Comparison of ENCODE assay signal across 8 mouse cellular contexts in genomic region chr3:51561109-51561992, GRCm38 (mm10). TPM values are rescaled to one million over a fixed set of nuclear protein-coding genes. Genes with fewer than 3 reads are reported as not detected.
DNase-seq lines count a peak whose midpoint lies in the region; ATAC-seq and TF ChIP-seq lines count a peak whose summit lies in the region.

No protein-coding gene starts in this region.

- no peak overlapping the region for H3K27ac ChIP-seq in ES-E14 (ENCODE audit: insufficient read depth, low read depth, low read length, poor library complexity, severe bottlenecking)
- peak overlapping the region; percentile 96 for H3K27ac ChIP-seq in forebrain, embryonic 12.5 days
- peak overlapping the region; percentile 99 for H3K27ac ChIP-seq in layer of hippocampus, adult 2 months
- H3K27ac ChIP-seq in lung, embryonic 15.5 days: peak overlapping the region; percentile 92
- peak overlapping the region; percentile 97 for H3K27ac ChIP-seq in olfactory bulb, adult 2 months (ENCODE audit: insufficient read depth, low read depth, low read length)

- H3K27me3 ChIP-seq in forebrain, embryonic 12.5 days: peaks cover 8% of the 10 kb centered on the region
- H3K27me3 ChIP-seq in lung, embryonic 15.5 days: no peaks in the 10 kb centered on the region

- no peaks in the 10 kb centered on the region for H3K9me3 ChIP-seq in ES-E14 (ENCODE audit: control insufficient read depth, insufficient read depth, low read depth, low read length)
- no peaks in the 10 kb centered on the region for H3K9me3 ChIP-seq in forebrain, embryonic 12.5 days
- H3K9me3 ChIP-seq in lung, embryonic 15.5 days: no peaks in the 10 kb centered on the region

- in situ Hi-C loops in ES-E14 (cut with MboI; ENCODE audit: low sequenced_read_pairs in 2 of 2, unreplicated experiment in 2 of 2): no loop called here

- under 1% methylated on average over 32 of the region's 32 CpGs for WGBS in forebrain, embryonic 12.5 days
- under 1% methylated on average over 32 of the region's 32 CpGs for WGBS in lung, embryonic 15.5 days
- WGBS in olfactory bulb, adult 2 months: under 1% methylated on average over 32 of the region's 32 CpGs

- peak overlapping the region; percentile 95 for H3K4me2 ChIP-seq in forebrain, embryonic 12.5 days
- H3K4me2 ChIP-seq in lung, embryonic 15.5 days: peak overlapping the region; percentile 98

- no peaks in the 10 kb centered on the region for H3K36me3 ChIP-seq in ES-E14 (ENCODE audit: control insufficient read depth, insufficient read depth, low read length, poor library complexity, severe bottlenecking)
- H3K36me3 ChIP-seq in forebrain, embryonic 12.5 days (replicated peaks): no peaks in the 10 kb centered on the region
- H3K36me3 ChIP-seq in lung, embryonic 15.5 days: no peaks in the 10 kb centered on the region

- H3K4me1 ChIP-seq in ES-E14 (ENCODE audit: control insufficient read depth in 2 of 2, insufficient read depth in 2 of 2, low read length in 2 of 2, poor library complexity in 1 of 2): peaks cover 0 to 4% of the 10 kb centered on the region in 2 experiments; a peak in 2 of 4 replicates
- peaks cover 26% of the 10 kb centered on the region for H3K4me1 ChIP-seq in forebrain, embryonic 12.5 days
- peaks cover 14% of the 10 kb centered on the region for H3K4me1 ChIP-seq in lung, embryonic 15.5 days
- H3K4me1 ChIP-seq in olfactory bulb, adult 2 months (ENCODE audit: control insufficient read depth, insufficient read depth, low read length): peaks cover 14% of the 10 kb centered on the region

- no peak for TF ChIP-seq POLR2A in olfactory bulb, adult 2 months (IDR thresholded peaks at IDR 0.05; ENCODE audit: insufficient read depth, low read depth, low read length)

- peak; percentile 38 for DNase-seq in ES-E14 (ENCODE audit: low read depth, low spot score)
- DNase-seq in c-Kit-positive CD71-positive TER-119-negative erythroid progenitor cells, embryonic 14.5 days (ENCODE audit: low read depth): peak; percentile 42
- peak; percentile 24 for DNase-seq in heart, postnatal 25 days (ENCODE audit: low spot score)
- DNase-seq in layer of hippocampus, adult 2 months (ENCODE audit: low spot score in 2 of 2): peak; percentile 34 to 52
- DNase-seq in thymus, postnatal 14 days: peak; percentile 71

- intact Hi-C loops in heart, postnatal 25 days (cut with DNase I): no loop called here

- peak; percentile 66 for TF ChIP-seq CTCF in layer of hippocampus, adult 2 months (conservative IDR thresholded peaks at IDR 0.05)
- TF ChIP-seq CTCF in olfactory bulb, adult 2 months (IDR thresholded peaks at IDR 0.05; ENCODE audit: insufficient read depth, low read depth, low read length): no peak

- peak overlapping the region; percentile 91 for H3K9ac ChIP-seq in ES-E14 (ENCODE audit: insufficient read depth, low read depth, low read length, poor library complexity, severe bottlenecking)
- peak overlapping the region; percentile 97 for H3K9ac ChIP-seq in forebrain, embryonic 12.5 days
- peak overlapping the region; percentile 84 for H3K9ac ChIP-seq in lung, embryonic 15.5 days

- peak overlapping the region; percentile 80 to 90 for H3K4me3 ChIP-seq in ES-E14 (ENCODE audit: insufficient read depth in 1 of 2, low read depth in 1 of 2, low read length in 2 of 2, poor library complexity in 1 of 2, severe bottlenecking in 1 of 2)
- H3K4me3 ChIP-seq in forebrain, embryonic 12.5 days (replicated peaks): peak overlapping the region; percentile 89
- H3K4me3 ChIP-seq in layer of hippocampus, adult 2 months: peak overlapping the region; percentile 95
- peak overlapping the region; percentile 78 for H3K4me3 ChIP-seq in lung, embryonic 15.5 days
- peak overlapping the region; percentile 91 for H3K4me3 ChIP-seq in olfactory bulb, adult 2 months (ENCODE audit: insufficient read depth, low read depth, low read length)

- peak; percentile 45 for ATAC-seq in forebrain, embryonic 12.5 days (ENCODE audit: low FRiP score)
- ATAC-seq in lung, embryonic 15.5 days (ENCODE audit: borderline replicate concordance, extremely low read depth, low FRiP score, low TSS enrichment): peak; percentile 55; the same call in 1 of the 2 replicates

TF ChIP-seq in ES-E14, 5 proteins besides CTCF, POLR2A, EP300 and RAD21:
- no peak for TF ChIP-seq MAFK (IDR thresholded peaks at IDR 0.05; ENCODE audit: insufficient read depth, low read depth, low read length)
- no peak for TF ChIP-seq ZC3H11A (IDR thresholded peaks at IDR 0.05; ENCODE audit: borderline replicate concordance, low read depth, low read length)
- TF ChIP-seq ZNF384 (IDR thresholded peaks at IDR 0.05; ENCODE audit: low read depth, low read length): no peak
- TF ChIP-seq HCFC1 (IDR thresholded peaks at IDR 0.05; ENCODE audit: borderline replicate concordance, insufficient read depth, low read length): no peak
- no peak for TF ChIP-seq CHD2 (IDR thresholded peaks at IDR 0.05; ENCODE audit: low read depth, low read length)

RNA-seq across cellular contexts. Expression of gene Setd7, which starts 0.7 kb away (rescaled TPM):
- total RNA-seq in ES-E14 (2012; rRNA removed): 14.0 and 17.5 TPM in 2 replicates
- 4.4 and 5.5 TPM in 2 replicates for polyA plus RNA-seq in forebrain, embryonic 12.5 days (2016; fragmentation: Nextera tagmentation; extraction: Ambion mirVana)
- total RNA-seq in heart, postnatal 25 days (2021): 10 to 100 TPM; 55.4 to 64.8 TPM
- 100 to 1,000 TPM; 138 to 144 TPM for total RNA-seq in layer of hippocampus, adult 2 months (2021)
- polyA plus RNA-seq in lung, embryonic 15.5 days (2015; fragmentation: Nextera tagmentation; extraction: Ambion mirVana): 3.2 and 4.2 TPM in 2 replicates
- 388 TPM in 1 of 2 replicates, not detected in the other for polyA plus RNA-seq in olfactory bulb, adult 2 months (2012; ENCODE audit: insufficient read depth, insufficient read length, low replicate concordance, missing spikeins)
